Mouse (Mus musculus) midbrain, embryonic 11.5 days (tissue): ENCODE results near the gene Atp13a3. TPM values are rescaled to one million over a fixed set of nuclear protein-coding genes. Genes with fewer than 3 reads are reported as not detected.
A peak's percentile ranks its signal among the peaks of the same experiment; 100 is the strongest.

ENCODE experiments used
- ATAC-seq: fragments of 200-750 bp; cut with Nextera tagmentation; 2 replicates; pipeline ENCODE4 v1.8.0; 2017; ENCODE audit warnings: moderate TSS enrichment, moderate library complexity; ENCODE audit not compliant: low FRiP score
- DNase-seq: peaks from one replicate; pipeline ENCODE4 v3.0.0; 2015; ENCODE audit warnings: low spot score; ENCODE audit errors: missing footprints
- H3K27ac ChIP-seq: fragments of 300-500 bp; sonication (generic); 2 replicates; pipeline ENCODE4 v1.5.1; 2014; ENCODE audit warnings: low read depth, low read length
- H3K27me3 ChIP-seq: fragments of 300-500 bp; sonication (generic); 2 replicates; pipeline ENCODE4 v1.6.1; 2014; ENCODE audit warnings: mild to moderate bottlenecking, low read length, moderate library complexity, mixed read lengths; ENCODE audit not compliant: control insufficient read depth, insufficient read depth
- H3K36me3 ChIP-seq: fragments of 300-500 bp; sonication (generic); 2 replicates; pipeline ENCODE4 v1.6.1; 2014; ENCODE audit warnings: mild to moderate bottlenecking, low read length, moderate library complexity, mixed read lengths; ENCODE audit not compliant: control insufficient read depth, insufficient read depth
- H3K4me1 ChIP-seq: fragments of 300-500 bp; sonication (generic); 2 replicates; pipeline ENCODE4 v1.6.1; 2014; ENCODE audit warnings: low read length; ENCODE audit not compliant: control insufficient read depth, insufficient read depth
- H3K4me2 ChIP-seq: fragments of 300-500 bp; sonication (generic); 2 replicates; pipeline ENCODE4 v1.6.1; 2014; ENCODE audit warnings: mild to moderate bottlenecking, moderate library complexity
- H3K4me3 ChIP-seq: fragments of 300-500 bp; sonication (generic); 2 replicates; pipeline ENCODE4 v1.5.1; 2014; ENCODE audit warnings: low read depth, low read length
- H3K9ac ChIP-seq: fragments of 300-500 bp; sonication (generic); 2 replicates; pipeline ENCODE4 v1.6.1; 2014; ENCODE audit warnings: low read length
- H3K9me3 ChIP-seq: fragments of 300-500 bp; sonication (generic); 2 replicates; pipeline ENCODE4 v1.6.1; 2016; ENCODE audit warnings: low read length; ENCODE audit not compliant: control insufficient read depth
- WGBS: fragments of 180-500 bp; shearing (Covaris S2); extraction: QIAGEN DNeasy Blood & Tissue Kit; methylation state at CpG from one replicate; pipeline ENCODE4 v1.1.7; 2014; 5-methylcytosine and 5-hydroxymethylcytosine counted together
- polyA plus RNA-seq: library from polyadenylated mRNA; unstranded; fragments of >200 nt; fragmentation: Nextera tagmentation; extraction: Ambion mirVana; gene quantifications from 2 replicates; pipeline ENCODE4 v1.2.1, GENCODE M21; 2014

The Atp13a3 gene
- polyA plus RNA-seq, 1 experiment from 2014 or later = 11.0 TPM

DNA sequence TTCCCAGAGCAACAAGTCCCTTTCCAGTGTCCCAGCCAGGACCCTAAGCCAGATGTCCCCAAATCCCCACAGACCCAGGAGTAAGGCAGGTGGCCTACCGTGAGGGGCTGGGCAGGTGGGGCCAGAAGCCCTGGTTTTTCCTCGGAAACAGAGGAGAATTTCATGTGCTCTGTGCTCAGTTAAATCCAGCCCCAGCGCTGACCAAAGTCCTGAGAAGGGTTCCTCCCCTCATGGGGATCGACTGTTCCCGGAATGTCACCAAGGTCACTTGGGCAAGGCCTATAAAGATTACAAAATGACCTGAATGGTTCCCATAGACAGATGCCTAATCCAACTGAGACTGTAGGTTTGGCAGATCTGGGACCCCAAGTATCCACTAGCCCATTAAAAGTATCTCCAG lies 138.4 kb downstream of the Atp13a3 start, which contains the start of gene Cpn2:
TSS of gene Cpn2 (minus strand) at position 141 of the 400 bp plus-strand sequence.
- WGBS = 80% methylated on average over 5 of the region's 5 CpGs
- no peak within 1 kb of the TSS for H3K9ac ChIP-seq
- H3K36me3 ChIP-seq = no peaks in the 10 kb centered on the region
- H3K27ac ChIP-seq = no peak within 1 kb of the TSS
- no peak for ATAC-seq
- DNase-seq = no peak
- H3K4me2 ChIP-seq = no peak within 1 kb of the TSS
- H3K9me3 ChIP-seq = no peaks in the 10 kb centered on the region
- no peaks in the 10 kb centered on the region for H3K27me3 ChIP-seq
- no peaks in the 10 kb centered on the region for H3K4me1 ChIP-seq
- no peak within 1 kb of the TSS for H3K4me3 ChIP-seq

DNA sequence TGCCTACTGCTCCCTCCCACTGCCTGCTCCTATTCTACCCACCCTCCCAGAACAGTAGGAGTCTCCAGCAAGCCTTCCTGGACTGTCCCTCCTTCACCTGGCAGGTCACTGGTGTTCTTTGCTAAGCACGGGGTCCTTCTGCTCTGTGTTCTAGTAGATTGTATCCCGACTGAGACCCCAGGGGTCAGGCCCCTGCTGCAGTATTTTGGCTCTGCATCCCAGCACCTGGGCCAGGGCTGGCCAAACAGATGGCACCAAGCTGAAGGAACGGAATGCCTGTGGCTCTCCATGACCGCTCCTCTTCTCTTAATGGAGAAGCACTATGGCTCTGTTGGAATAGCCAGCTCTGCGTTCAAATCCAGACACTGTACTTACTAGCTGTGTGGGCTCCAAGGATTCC lies 139.2 kb downstream of the Atp13a3 start:
- Histone ChIP-seq H3K36me3 (no peaks in the 10 kb centered on the region), H3K27me3 (no peaks in the 10 kb centered on the region), H3K27ac (no peak overlapping the region), H3K9ac (no peak overlapping the region), H3K4me1 (no peaks in the 10 kb centered on the region), H3K9me3 (no peaks in the 10 kb centered on the region), H3K4me2 (no peak overlapping the region), H3K4me3 (no peak overlapping the region)
- no peak for DNase-seq
- 85% methylated on average over 5 of the region's 5 CpGs for WGBS
- no peak for ATAC-seq

DNA sequence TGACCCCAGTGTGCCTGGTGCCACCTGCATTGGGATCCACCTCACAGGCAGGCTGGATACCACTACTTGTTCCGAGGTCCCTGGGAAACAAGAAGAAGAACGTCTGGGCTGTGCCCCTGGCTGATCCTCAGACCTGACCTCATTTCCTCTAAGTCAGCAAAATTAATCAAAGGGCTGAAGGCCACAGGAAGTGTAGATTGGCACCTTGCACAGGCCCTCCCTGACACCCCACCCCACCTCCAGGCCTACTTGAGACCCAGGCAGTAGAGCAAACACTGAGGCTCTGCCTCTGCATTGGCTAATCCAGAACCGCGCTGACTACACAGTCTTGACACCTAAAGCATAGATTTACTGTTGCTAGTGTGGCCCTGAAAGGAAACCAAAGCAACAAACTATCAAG lies 140.2 kb downstream of the Atp13a3 start:
- Histone ChIP-seq H3K4me3 (no peak overlapping the region), H3K36me3 (no peaks in the 10 kb centered on the region), H3K4me2 (no peak overlapping the region), H3K4me1 (no peaks in the 10 kb centered on the region), H3K9me3 (no peaks in the 10 kb centered on the region), H3K27ac (no peak overlapping the region), H3K9ac (no peak overlapping the region), H3K27me3 (no peaks in the 10 kb centered on the region)
- ATAC-seq (no peak), DNase-seq (no peak)
- 82% methylated on average over 4 of the region's 4 CpGs for WGBS

DNA sequence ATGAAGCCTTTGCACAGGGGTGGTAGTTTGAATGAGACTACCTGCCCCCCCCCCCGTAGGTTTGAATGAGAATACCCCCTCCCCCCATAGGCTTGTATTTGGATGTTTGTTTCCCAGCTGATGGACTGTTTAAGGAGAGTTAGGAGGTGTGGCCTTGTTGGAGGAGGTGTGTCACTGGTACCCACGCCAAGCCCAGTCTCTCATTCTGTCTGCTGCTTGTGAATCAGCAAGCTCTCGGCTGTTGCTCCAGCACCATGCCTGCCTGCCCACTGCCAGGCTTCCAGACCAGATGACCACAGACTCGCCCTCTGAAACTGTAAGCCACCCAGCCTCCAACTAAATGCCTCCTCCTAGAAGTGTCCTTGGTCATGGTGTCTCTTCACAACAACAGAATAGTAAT lies 142.6 kb downstream of the Atp13a3 start:
- Histone ChIP-seq H3K27ac (no peak overlapping the region), H3K36me3 (no peaks in the 10 kb centered on the region), H3K9me3 (no peaks in the 10 kb centered on the region), H3K27me3 (no peaks in the 10 kb centered on the region), H3K9ac (no peak overlapping the region), H3K4me1 (no peaks in the 10 kb centered on the region), H3K4me2 (no peak overlapping the region), H3K4me3 (no peak overlapping the region)
- ATAC-seq (0 out of 2 replicates have a peak, but pooled peaks have one; percentile 16), DNase-seq (no peak)
- WGBS = 62% methylated on average over 4 of the region's 4 CpGs

DNA sequence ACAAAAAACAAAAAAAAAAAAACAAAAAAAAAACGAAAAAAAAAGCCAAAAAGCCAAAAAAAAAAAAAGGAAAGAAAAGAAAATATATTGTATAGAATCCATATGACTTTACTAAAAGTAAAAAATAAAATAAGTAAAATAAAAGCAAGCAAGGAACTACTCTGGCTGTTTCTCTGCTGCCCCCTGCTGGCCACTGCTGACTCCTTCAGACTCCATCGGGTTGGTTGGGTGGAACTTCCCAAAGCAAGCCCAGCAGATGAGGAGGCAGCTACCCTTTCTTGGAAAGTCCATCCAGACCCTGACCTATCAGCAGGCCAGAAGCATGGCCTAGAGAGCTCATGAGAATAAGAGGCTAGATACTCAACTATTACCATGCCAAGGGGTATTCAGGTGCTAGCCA lies 143.1 kb downstream of the Atp13a3 start:
- ATAC-seq = 0 out of 2 replicates have a peak, but pooled peaks have one; percentile 48
- Histone ChIP-seq H3K9me3 (no peaks in the 10 kb centered on the region), H3K9ac (no peak overlapping the region), H3K4me3 (no peak overlapping the region), H3K4me1 (no peaks in the 10 kb centered on the region), H3K4me2 (no peak overlapping the region), H3K27me3 (no peaks in the 10 kb centered on the region), H3K36me3 (no peaks in the 10 kb centered on the region), H3K27ac (no peak overlapping the region)
- 2% methylated on average over 2 of the region's 2 CpGs for WGBS
- DNase-seq = peak; percentile 97

Other genes starting within 250 kb of the Atp13a3 start
- gene Cpn2, start 138.5 kb downstream of the Atp13a3 start, polyA plus RNA-seq = not detected in 2 replicates
- 0.63 and 0.72 TPM in 2 replicates for gene Lrrc15, start 122.7 kb downstream of the Atp13a3 start, polyA plus RNA-seq
- gene Gp5, start 95.2 kb downstream of the Atp13a3 start, polyA plus RNA-seq = 2.1 and 2.3 TPM in 2 replicates
- 26.6 and 27.9 TPM in 2 replicates for gene Tmem44, start 144.9 kb upstream of the Atp13a3 start, polyA plus RNA-seq
- gene Lsg1, start 181.6 kb upstream of the Atp13a3 start, polyA plus RNA-seq = 84.7 and 89.3 TPM in 2 replicates
- gene Fam43a, start 193.7 kb upstream of the Atp13a3 start, polyA plus RNA-seq = 5.4 and 6.1 TPM in 2 replicates